Mouse (Mus musculus) gastrocnemius, postnatal 10 days (tissue): Measurements from ENCODE around the gene Lyrm1. TPM values are rescaled to one million over a fixed set of nuclear protein-coding genes. Genes with fewer than 3 reads are reported as not detected.

Experiments used
- DNase-seq: peaks from one replicate; pipeline ENCODE4 v3.0.0; 2021; ENCODE audit warnings: mixed read lengths
- long read RNA-seq, 2 experiments: library from polyadenylated mRNA; stranded (forward); transcript quantifications; one replicate each; pipeline ENCODE4 v2.0.0; 2021
- total RNA-seq, 2 experiments: library from RNA; stranded (reverse); gene quantifications; 2 replicates each; pipeline ENCODE4 v1.2.3; 2021

Gene Lyrm1
- 1 to 10 TPM; 9.2 to 9.9 TPM for total RNA-seq
- long read RNA-seq, experiment 1, partial matches to known transcripts: 1 of 4 reads
- long read RNA-seq, experiment 1, other reads (novel, unspliced or antisense): 1 of 4 reads
- long read RNA-seq, experiment 2, partial matches to known transcripts: 0 of 6 reads
- long read RNA-seq, experiment 2, other reads (novel, unspliced or antisense): 2 of 6 reads

- peak; percentile 98 for DNase-seq
These were observed at the start of gene Lyrm1, which contains the start of gene Dcun1d3 for GRCm38 (mm10) chr7:119895639-119896512. Gene Lyrm1, plus strand, starts transcription at chr7:119895861. Gene Dcun1d3, minus strand, starts transcription at chr7:119896298.

GRCm38 (mm10) chr7:119847396-119847795 is 48.3 kb upstream of the Lyrm1 start:
- DNase-seq: no peak

GRCm38 (mm10) chr7:119849096-119849495 is 46.6 kb upstream of the Lyrm1 start:
- peak; percentile 73 for DNase-seq

DNA sequence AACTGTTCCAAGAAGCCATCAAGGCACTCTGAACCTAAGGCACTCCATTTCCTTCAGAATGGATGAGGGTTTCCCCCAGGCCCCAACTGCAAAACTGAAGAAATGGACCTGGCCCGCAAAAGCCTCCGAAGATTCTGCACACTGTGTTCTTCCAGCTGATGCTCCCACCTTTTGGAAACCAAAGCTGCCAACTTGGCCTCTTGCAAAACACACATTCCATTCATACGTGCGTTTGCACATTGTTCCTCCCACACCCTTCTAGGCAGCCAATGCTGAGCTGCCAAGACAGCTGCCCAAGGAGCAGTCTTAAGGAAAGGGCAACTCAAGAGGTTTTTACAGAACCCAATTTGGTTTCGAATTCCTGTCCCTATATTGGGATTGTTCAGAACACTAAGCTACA is 44.9 kb upstream of the Lyrm1 start:
- DNase-seq: peak; percentile 5

DNA sequence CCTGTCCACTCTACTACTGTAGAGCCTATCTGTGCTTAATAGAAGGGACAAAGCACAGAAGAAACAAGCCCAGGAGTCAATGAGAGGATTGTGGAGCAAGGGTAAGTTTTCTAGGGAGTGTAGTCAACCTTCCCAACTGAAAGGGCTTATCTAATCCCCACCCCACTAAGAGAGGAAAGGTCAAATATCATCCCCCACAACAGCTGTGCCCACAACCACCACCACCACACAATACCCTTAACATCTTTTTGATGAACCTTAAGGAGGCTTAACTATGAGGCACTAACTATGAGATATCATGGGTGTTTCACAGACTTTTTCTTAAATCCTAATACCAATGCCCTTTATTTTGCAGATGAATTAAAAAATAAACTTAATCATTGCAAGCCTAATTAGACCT is 43.2 kb upstream of the Lyrm1 start:
- DNase-seq: no peak

- DNase-seq: no peak
These were observed 42.5 kb upstream of the Lyrm1 start for GRCm38 (mm10) chr7:119853186-119853585.

DNA sequence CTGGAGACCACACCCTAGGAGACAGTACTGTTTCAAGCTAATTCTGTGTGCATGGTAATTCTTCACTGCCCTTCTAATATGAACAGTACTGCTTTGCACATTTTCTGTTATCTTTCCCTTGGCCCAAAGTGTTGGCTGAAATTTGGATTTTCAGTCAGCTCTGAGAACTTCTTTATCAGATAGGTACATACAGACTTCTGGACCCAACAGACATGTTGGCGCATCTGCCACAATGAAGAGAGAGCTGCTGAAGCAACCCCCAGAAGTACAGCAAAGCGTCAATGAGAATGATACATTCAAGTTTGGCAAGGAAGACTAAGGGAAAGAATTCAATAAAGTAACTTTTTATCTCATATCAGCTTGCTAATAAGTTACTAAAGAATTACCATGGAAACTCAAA is 41.3 kb upstream of the Lyrm1 start:
- DNase-seq: no peak

DNA sequence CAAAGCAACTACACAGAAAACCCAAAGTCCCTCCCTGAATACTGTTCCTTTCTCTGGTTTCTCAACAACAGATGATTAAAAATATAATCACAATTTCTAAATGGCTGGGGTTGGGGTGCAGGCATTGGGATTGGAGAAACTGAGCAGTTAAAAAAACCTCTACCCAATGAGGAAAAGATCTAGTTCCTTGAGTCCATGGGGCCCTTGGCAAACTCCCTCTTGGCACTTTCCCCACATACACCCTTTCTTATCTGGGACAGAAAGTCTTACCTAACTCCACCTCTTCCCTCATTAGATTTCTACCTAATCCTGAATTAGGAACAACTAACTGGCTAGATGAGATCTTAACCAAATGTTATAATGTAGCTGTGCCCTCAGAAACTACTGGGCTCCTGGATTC is 40.6 kb upstream of the Lyrm1 start:
- no peak for DNase-seq

DNA sequence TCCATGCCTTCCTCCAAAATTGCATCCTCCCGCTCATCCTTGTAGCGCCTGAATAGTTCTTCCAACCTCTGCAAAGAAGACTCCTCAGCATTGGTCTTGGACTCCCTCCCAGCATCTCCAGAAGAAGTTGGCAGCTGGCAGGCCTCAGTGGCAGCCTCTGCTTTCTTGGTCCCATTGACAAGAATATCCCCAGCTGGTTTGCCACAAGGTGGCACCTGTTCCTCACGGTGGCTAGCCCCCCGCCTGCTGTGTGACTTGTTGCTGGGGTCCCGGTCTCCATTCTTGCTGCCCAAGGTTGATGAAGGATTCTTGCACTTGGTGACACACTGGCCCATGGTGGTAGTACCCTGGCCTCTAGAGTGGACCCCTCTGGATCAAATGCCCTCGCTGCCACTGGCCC is 36.2 kb upstream of the Lyrm1 start:
- no peak for DNase-seq

DNA sequence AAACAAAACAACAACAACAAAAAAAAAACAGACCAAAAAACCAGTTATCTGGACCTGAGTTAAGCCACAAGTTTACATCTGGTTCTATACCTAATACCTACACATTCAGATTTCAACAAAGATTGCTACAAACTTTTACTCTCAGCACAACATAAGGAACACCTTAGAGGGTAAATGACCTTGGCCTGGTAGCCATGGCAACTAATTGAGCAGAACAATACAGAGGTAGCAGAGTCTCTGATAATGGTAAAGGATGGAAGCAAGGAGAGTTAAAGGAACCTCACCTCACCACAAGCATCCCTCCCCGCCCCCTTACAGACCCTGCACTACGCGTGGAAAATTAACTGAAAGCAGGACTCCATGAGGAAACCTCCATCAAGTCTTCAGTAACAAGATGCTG is 35.5 kb upstream of the Lyrm1 start:
- no peak for DNase-seq

DNA sequence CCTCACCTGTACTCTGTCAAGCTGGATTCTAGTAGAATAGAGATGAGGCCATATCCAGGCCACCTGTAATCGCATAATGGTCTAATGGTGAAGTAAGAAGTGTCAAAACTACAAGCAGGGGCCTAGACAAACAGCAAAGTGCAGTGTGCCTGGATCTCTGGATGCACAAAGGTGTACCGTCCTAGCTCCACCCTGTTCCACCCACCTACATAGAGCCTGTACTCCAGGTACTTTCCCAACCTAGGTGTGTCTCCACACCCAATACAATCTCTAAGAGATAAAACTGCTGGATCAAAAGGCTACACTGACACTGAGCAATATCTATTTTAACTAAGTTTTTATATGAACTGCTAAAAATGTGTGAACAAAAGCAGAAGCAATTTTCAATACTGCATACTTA is 35.1 kb upstream of the Lyrm1 start:
- no peak for DNase-seq

- DNase-seq: no peak
These were observed 34.7 kb upstream of the Lyrm1 start for GRCm38 (mm10) chr7:119860971-119861334.

DNA sequence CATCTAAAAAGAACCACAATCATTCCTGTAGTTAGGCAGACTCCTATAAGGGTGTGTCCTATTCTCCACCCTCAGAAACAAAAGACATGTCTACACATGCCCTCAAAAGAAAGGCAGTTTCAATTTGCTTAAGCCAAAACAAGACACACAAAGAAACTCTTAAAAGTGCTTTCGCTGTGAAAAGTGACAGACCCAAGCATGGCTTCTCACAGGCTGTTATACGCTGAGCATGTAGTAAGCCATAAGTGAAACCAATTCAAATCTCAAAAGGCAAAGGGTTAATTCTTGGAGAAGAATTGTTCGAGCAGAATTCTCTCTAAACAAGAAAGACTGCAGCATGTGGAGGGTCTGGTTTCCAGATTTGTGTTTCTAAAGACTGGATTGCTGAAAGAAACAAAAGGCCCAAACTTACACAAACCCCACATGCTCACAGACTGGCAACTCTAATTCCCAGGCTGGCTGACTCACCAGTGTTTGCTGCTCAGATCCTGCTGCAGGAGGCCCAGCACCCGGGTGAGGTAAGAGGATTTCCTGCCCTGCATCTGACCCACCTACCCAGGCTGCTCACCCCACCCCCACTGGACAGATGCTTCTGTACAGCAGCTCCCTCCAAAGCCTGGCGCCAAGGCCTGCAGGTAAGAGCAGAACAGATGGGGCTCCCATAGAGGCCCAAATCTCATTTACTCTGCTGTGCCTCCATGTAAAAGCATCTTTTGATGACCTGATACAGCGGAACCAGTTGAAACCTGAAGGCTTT is 34.1 kb upstream of the Lyrm1 start:
- DNase-seq: peak; percentile 10

- no peak for DNase-seq
These were observed 33.5 kb upstream of the Lyrm1 start for GRCm38 (mm10) chr7:119862167-119862566.

DNA sequence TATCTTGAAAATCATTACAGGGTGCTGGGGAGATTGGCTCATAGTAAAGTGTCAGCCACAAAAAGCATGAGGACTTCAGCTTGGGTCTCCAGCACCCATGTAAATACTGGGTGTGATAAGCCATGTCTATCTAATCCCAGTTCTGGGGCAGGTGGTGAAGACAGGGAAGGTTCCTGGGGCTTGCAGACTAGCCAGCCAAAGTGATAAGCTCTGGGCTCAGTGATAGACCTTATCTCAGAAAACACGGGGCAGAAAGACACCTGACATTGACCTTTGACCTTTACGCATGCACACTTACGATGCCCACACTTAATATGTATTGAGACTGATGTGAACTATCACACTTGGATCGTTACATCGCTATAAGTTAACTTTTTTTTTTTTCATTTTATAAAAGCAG is 31.2 kb upstream of the Lyrm1 start:
- no peak for DNase-seq

- no peak for DNase-seq
These were observed 29.5 kb upstream of the Lyrm1 start for GRCm38 (mm10) chr7:119866136-119866535.

DNA sequence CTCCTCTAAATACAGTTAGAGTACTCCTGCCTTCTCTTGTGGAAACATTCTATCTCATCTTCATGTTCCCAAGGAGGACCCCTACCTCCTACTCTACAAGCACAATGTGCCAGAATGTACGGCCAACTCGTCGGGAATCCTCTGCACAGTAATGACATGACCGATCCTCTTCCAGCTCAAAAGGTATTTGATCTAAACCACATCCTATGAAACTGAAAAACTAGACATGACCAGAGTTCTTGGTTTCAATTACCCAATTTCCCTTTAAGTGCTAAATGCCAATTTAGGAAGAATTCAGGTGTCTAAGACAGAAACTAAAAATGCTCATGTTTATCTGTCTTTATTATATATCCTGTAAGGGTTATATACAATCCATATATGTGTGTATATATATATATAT is 23.5 kb upstream of the Lyrm1 start:
- no peak for DNase-seq

GRCm38 (mm10) chr7:119873050-119873449 is 22.6 kb upstream of the Lyrm1 start:
- no peak for DNase-seq

- no peak for DNase-seq
These were observed 19.8 kb upstream of the Lyrm1 start for GRCm38 (mm10) chr7:119875776-119876440.

DNA sequence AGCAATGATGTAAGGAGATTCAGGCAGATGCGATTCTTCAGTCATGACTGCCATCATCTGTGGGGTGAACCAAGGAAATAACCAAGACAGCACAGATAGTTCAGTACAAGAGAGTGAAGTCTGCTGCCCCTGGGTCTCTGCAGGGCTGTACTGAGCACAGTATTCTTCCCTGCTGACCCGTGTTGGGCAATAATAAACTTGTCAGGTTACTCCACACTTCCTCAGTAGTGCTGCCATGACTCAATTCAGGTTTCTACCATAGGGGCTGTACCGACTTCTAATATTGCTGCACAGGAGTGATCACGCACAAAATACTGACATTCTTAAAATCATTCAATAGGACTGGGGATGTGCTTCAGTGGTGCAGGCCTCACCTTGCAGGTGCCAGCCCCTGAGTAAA is 16.5 kb upstream of the Lyrm1 start:
- no peak for DNase-seq

DNA sequence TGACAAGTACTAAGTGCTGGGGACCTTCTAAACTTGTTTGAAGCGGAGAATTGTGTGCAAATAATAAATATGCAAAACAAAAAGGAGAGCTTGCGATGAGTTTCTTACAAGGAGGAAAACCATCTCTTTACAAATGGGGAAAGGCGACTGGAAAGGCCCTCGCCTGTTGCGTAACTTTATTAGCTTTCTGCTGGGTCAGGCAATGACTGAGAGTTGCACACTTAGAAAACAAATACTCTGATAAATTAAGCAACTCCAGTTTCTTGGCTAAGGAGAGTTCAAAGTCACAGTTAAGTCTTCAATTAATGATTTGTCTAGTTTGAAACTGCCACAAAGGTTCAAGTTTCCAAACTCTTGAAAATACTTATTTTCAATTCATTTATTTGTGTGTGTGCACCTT is 15.3 kb upstream of the Lyrm1 start:
- no peak for DNase-seq

- DNase-seq: no peak
These were observed 14.4 kb upstream of the Lyrm1 start for GRCm38 (mm10) chr7:119881229-119881628.

GRCm38 (mm10) chr7:119887887-119888286 is 7.8 kb upstream of the Lyrm1 start:
- DNase-seq: no peak
